Mouse (Mus musculus) limb, embryonic 14.5 days (tissue): ENCODE results near the gene Pde8a. TPM values are rescaled to one million over a fixed set of nuclear protein-coding genes. Genes with fewer than 3 reads are reported as not detected.

Experiments
- ATAC-seq: fragments of 200-750 bp; cut with Nextera tagmentation; 2 replicates; pipeline ENCODE4 v1.8.0; 2017; ENCODE audit warnings: low read depth, moderate number of reproducible peaks, moderate TSS enrichment; ENCODE audit not compliant: low FRiP score
- DNase-seq: peaks from one replicate; pipeline ENCODE4 v3.0.0-alpha.2; 2015; ENCODE audit warnings: low spot score
- H3K27ac ChIP-seq: fragments of 300-500 bp; sonication (generic); replicated peaks from 2 replicates; pipeline ENCODE4 v1.5.1; 2014; ENCODE audit warnings: low read depth, mild to moderate bottlenecking, low read length, moderate library complexity, mixed read lengths
- H3K27me3 ChIP-seq: fragments of 300-500 bp; sonication (generic); 2 replicates; pipeline ENCODE4 v1.6.1; 2014; ENCODE audit warnings: low read length, mixed read lengths; ENCODE audit not compliant: control insufficient read depth, insufficient read depth
- H3K36me3 ChIP-seq: fragments of 300-500 bp; sonication (generic); 2 replicates; pipeline ENCODE4 v1.6.1; 2014; ENCODE audit warnings: mild to moderate bottlenecking, low read length, moderate library complexity, mixed read lengths; ENCODE audit not compliant: control insufficient read depth, insufficient read depth
- H3K4me1 ChIP-seq: fragments of 300-500 bp; sonication (generic); 2 replicates; pipeline ENCODE4 v1.6.1; 2014; ENCODE audit warnings: antibody characterized with exemption, low read length, mixed read lengths; ENCODE audit not compliant: control insufficient read depth, insufficient read depth
- H3K4me2 ChIP-seq: fragments of 300-500 bp; sonication (generic); replicated peaks from 2 replicates; pipeline ENCODE4 v1.6.1; 2014; ENCODE audit warnings: low read depth, mild to moderate bottlenecking, low read length, moderate library complexity; ENCODE audit not compliant: severe bottlenecking
- H3K4me3 ChIP-seq: fragments of 300-500 bp; sonication (generic); replicated peaks from 2 replicates; pipeline ENCODE4 v1.5.1; 2014; ENCODE audit warnings: low read length
- H3K9ac ChIP-seq: fragments of 300-500 bp; sonication (generic); 2 replicates; pipeline ENCODE4 v1.6.1; 2014; ENCODE audit warnings: mild to moderate bottlenecking, low read depth, low read length, moderate library complexity; ENCODE audit not compliant: severe bottlenecking
- H3K9me3 ChIP-seq: fragments of 300-500 bp; sonication (generic); 2 replicates; pipeline ENCODE4 v1.6.1; 2016; ENCODE audit warnings: low read length; ENCODE audit not compliant: control insufficient read depth
- POLR2A ChIP-seq: fragments of 200-500 bp; IDR thresholded peaks from 2 replicates; pipeline ENCODE4 v1.8.0; 2012; ENCODE audit warnings: inconsistent platforms, mild to moderate bottlenecking, moderate library complexity, borderline replicate concordance; ENCODE audit not compliant: insufficient read depth, insufficient read length; ENCODE audit errors: extremely low read depth
- WGBS: fragments of 180-500 bp; shearing (Covaris S2); extraction: QIAGEN DNeasy Blood & Tissue Kit; methylation state at CpG from one replicate; pipeline ENCODE4 v1.1.7; 2014; 5-methylcytosine and 5-hydroxymethylcytosine counted together
- polyA plus RNA-seq, 2 experiments: library from polyadenylated mRNA; depleted of rRNA in 1 of 2; stranded (reverse) in 1 of 2; unstranded in 1 of 2; fragments of >200 nt; fragmentation: Nextera tagmentation in 1 of 2; extraction: Ambion mirVana in 1 of 2; gene quantifications; 2 replicates each; pipeline versions ENCODE4 v1.2.1 to v1.2.3; 2012 to 2014

The Pde8a gene
- polyA plus RNA-seq, 2 experiments: 5.5 to 8.1 TPM

GRCm38 (mm10) chr7:81261548-81261947 is 48.2 kb downstream of the Pde8a start:
- no peak for ATAC-seq
- 71% methylated on average over 7 of the region's 7 CpGs for whole genome bisulfite sequencing
- Histone ChIP-seq H3K36me3 (no peaks in the 10 kb centered on the region), H3K9me3 (no peaks in the 10 kb centered on the region), H3K27ac (no peak overlapping the region; the same call in 1 of the 2 replicates), H3K4me3 (no peak overlapping the region), H3K4me1 (no peaks in the 10 kb centered on the region), H3K27me3 (no peaks in the 10 kb centered on the region), H3K4me2 (no peak overlapping the region), H3K9ac (no peak overlapping the region)
- no peak for TF ChIP-seq POLR2A
- DNase-seq: no peak

DNA sequence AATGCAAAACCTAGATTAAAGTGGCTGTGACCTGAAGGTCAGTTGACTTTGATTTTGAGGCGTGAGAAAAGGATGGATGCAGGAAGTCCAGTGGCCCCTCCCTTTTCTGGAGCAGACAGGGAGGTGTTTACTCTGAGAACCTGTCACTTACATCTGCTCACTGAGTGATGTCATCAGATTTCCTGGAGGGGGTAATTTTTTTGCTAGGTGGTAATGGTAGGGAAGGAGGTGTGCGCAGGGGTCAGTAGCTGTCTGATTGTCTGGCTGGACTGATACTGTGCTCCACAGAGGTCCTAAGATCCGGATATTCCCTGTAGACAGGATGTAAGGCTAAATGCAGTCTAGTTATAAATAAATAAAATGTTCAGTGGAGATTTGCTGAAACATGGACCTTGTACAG is 59.5 kb downstream of the Pde8a start:
- H3K4me3 ChIP-seq: no peak overlapping the region
- no peak for TF ChIP-seq POLR2A
- no peaks in the 10 kb centered on the region for H3K4me1 ChIP-seq
- ATAC-seq (no peak), DNase-seq (no peak)
- no peak overlapping the region for H3K27ac ChIP-seq
- no peak overlapping the region for H3K4me2 ChIP-seq
- H3K9ac ChIP-seq: no peak overlapping the region
- WGBS: 79% methylated on average over 3 of the region's 3 CpGs
- no peaks in the 10 kb centered on the region for H3K27me3 ChIP-seq
- H3K9me3 ChIP-seq: no peaks in the 10 kb centered on the region
- H3K36me3 ChIP-seq: no peaks in the 10 kb centered on the region

DNA sequence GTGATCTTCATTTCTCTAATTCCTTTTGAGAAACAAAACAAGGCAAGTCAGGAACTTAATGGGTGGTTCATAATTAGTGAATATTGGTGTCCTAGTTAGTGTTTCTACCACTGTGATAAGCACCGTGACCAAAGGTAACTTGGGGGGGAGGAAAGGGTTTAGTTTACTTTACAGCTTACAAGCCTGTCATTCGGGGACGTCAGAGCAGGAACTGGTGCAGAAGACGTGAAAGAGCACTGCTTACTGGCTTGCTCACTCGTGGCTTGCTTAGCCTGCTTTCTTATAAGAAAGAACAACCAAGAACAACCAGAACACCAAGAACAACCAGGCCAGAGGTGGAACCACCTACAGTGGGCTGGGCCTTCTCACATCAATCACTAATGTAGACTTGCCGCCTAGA is 65.6 kb downstream of the Pde8a start:
- 84% methylated on average over 6 of the region's 6 CpGs for WGBS
- DNase-seq (no peak), ATAC-seq (no peak)
- H3K36me3 ChIP-seq: no peaks in the 10 kb centered on the region
- H3K4me1 ChIP-seq: no peaks in the 10 kb centered on the region
- H3K4me2 ChIP-seq: no peak overlapping the region
- no peaks in the 10 kb centered on the region for H3K9me3 ChIP-seq
- no peak overlapping the region for H3K9ac ChIP-seq
- H3K27me3 ChIP-seq: no peaks in the 10 kb centered on the region
- H3K4me3 ChIP-seq: no peak overlapping the region
- no peak for TF ChIP-seq POLR2A
- H3K27ac ChIP-seq: no peak overlapping the region

GRCm38 (mm10) chr7:81281240-81281639 is 67.8 kb downstream of the Pde8a start:
- no peak overlapping the region for H3K27ac ChIP-seq
- H3K27me3 ChIP-seq: no peaks in the 10 kb centered on the region
- no peaks in the 10 kb centered on the region for H3K4me1 ChIP-seq
- no peak for ATAC-seq
- 74% methylated on average over 1 of the region's 1 CpGs for WGBS
- H3K9me3 ChIP-seq: no peaks in the 10 kb centered on the region
- H3K36me3 ChIP-seq: no peaks in the 10 kb centered on the region
- TF ChIP-seq POLR2A: no peak
- no peak overlapping the region for H3K4me3 ChIP-seq
- no peak overlapping the region for H3K9ac ChIP-seq
- no peak overlapping the region for H3K4me2 ChIP-seq
- DNase-seq: no peak

- WGBS: 48% methylated on average over 7 of the region's 7 CpGs
Measured at GRCm38 (mm10) chr7:81286456-81286855, 73.1 kb downstream of the Pde8a start.

DNA sequence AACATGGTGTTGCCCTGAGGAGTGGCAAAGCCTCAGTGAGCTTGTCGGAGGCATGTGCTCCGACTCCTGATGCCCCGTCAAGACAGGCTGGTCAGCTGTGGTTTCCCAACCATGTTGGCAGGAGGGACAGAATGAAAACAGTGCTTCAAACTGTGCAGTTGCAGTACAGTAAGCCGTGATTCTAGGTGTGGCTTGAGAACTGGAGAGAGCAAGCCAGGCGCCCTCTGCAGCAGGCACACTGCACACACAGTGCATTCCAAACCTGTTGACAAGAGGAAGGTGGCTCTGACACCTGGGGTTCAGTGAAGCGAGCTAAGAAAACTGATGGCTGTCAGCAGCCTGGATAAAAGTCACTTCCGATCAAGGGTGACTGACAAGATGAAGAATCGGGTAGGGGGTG is 73.5 kb downstream of the Pde8a start:
- Histone ChIP-seq H3K4me1 (no peaks in the 10 kb centered on the region), H3K9me3 (no peaks in the 10 kb centered on the region), H3K36me3 (no peaks in the 10 kb centered on the region), H3K27ac (no peak overlapping the region), H3K9ac (no peak overlapping the region), H3K27me3 (no peaks in the 10 kb centered on the region), H3K4me3 (no peak overlapping the region), H3K4me2 (no peak overlapping the region)
- no peak for TF ChIP-seq POLR2A
- ATAC-seq (no peak), DNase-seq (no peak)
- WGBS: 61% methylated on average over 8 of the region's 8 CpGs

More at GRCm38 (mm10) chr7:81286456-81286855, 73.1 kb downstream of the Pde8a start:
- Histone ChIP-seq H3K36me3 (no peaks in the 10 kb centered on the region), H3K4me1 (no peaks in the 10 kb centered on the region), H3K9ac (no peak overlapping the region), H3K4me3 (no peak overlapping the region), H3K27me3 (no peaks in the 10 kb centered on the region), H3K27ac (no peak overlapping the region), H3K4me2 (no peak overlapping the region), H3K9me3 (no peaks in the 10 kb centered on the region)
- ATAC-seq (no peak), DNase-seq (no peak)
- TF ChIP-seq POLR2A: no peak
